Mouse (Mus musculus): ENCODE data around the gene Cdpf1.

Gene Cdpf1

DNA sequence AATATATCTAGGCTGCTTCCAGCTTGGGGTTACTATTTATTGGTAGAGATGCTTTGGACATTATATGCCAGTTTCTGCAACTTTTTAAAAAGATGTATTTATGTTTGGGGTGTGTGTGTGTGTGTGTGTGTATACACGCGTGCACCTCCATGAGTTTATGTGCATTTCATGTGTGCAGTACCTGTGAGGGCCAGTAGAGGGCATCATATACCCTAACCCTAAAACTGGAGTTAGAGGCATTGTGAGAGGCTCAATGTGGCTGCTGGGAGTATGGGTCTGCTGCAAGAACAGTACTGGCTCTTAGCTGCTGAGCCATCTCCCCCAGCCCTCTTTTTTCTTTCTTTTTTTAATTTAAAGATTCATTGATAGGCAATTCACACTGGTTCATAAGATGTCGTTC, 53.7 kb downstream of the Cdpf1 start:
- no peak for DNase-seq
